Mouse (Mus musculus): Measurements from ENCODE around the gene Rad17.

The Rad17 gene

DNA sequence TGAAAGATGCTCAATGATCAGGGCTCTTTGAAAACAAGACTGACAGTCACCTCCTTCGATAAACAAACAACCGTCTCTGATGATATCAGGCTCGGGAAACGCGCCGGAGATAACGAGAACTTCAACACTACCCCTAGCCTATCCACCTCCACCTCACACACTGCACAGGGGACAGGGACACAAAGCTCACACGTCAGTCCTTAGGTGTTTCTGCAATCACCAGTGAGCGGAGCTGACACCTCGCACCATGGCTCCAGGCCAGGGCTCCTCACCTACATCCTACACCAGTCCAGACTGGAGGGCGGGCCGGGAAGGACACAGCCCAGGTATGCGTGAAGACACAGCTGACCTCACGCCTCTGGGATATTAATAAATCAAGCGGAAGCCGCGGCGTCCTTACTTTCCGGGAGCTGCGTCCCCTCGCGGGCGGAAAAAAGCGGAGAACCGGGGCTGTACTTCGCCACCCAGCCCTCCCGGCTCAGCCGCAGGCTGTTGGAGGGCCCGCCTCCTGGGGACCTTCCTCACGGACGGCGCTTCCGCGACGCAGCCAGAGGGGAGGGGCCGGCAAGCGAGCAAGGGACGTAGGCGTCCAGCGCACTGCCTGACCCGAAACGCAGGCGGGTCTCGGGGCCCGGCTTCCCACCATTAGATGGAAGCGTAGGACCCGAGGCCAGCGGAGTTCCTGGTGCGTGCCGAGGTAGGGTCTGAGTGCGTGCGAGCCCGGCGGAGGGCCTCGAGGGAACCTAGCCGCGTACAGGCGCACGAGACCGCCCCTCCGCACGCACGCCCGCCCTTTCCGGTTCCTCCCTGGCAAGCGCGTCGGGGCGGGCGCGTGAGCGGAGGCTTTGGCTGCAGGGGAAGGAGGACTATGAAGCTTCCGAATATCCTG, at the start of gene Rad17, which contains the start of gene Ak6:
Rad17 (minus strand) TSS at position 502 of the 889 bp plus-strand sequence.
Ak6 (plus strand) TSS at position 430 of the 889 bp plus-strand sequence.
- peak; percentile 95 for DNase-seq

DNA sequence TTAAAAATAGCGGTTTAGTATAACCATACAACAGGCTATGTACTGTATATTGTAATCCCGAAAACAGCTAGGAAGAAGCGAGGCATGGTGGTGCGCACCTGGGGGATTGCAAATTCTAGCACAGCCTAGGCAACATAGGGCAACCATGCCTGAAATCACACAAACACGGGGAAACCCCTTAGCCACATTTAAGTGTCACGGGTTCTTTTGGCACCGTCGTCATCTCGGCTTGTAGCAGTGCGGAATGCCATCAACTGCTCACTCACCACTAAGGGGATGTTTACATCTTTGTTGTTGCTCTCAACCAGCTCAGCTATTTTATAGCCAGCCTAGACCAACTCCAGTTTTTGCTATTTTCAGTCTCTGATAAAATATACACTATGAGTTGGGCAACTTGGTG, 48.0 kb upstream of the Rad17 start:
- DNase-seq: no peak

DNA sequence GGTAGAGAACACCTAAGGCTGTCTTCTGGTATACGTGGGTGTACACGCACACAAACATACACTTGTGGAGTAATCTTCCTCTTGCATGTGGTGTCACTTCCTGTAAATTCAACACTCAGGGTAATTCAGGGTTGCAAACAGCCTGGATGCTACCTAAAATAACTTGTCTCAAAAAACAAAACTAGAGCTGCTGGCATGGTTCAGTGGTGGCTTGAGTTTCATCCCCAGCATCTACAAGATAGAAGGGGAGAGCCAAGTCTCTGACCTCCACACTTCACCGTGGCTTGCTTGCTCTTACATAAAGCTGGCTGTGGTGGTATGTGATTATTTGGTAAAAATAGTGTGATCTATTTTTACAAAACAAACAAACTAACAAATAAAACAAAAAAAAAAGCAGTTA, 46.7 kb upstream of the Rad17 start:
- DNase-seq: no peak

DNA sequence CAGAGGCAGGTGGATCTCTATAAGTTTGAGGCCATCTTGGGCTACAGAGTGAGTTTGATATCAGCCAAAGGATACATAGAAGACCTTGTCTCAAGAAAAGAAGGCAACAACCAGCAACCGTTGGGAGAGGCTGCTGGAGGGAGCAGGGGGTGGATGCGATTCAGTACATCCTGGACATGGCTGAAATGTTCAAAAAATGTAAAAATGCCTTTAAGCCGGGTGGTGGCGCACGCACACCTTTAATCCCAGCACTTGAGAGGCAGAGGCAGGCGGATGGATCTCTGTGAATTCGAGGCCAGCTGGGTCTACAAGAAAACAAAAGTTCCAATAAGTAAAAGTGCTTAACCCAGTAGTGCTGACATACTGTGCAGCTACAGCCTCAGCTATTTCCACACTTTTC, 36.7 kb upstream of the Rad17 start:
- DNase-seq: no peak

DNA sequence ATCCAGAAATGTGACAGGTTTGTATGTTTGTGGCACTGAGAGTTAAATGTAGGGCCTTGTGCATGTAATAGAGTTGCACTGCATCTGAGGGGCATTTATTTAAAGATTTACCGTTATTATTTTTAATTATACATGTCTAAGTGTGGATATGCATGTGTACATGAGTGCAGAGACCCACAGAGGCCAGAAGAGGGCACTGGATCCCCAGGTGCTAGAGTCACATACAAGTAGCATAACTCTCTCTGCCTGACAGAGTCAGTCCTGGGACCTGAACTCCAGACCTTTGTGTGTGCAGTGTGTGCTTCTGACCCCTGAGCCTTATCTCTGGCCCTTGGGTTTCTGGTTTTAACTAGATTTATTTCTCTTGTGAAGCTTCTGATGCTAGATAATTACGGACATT, 33.5 kb upstream of the Rad17 start:
- DNase-seq: no peak

DNA sequence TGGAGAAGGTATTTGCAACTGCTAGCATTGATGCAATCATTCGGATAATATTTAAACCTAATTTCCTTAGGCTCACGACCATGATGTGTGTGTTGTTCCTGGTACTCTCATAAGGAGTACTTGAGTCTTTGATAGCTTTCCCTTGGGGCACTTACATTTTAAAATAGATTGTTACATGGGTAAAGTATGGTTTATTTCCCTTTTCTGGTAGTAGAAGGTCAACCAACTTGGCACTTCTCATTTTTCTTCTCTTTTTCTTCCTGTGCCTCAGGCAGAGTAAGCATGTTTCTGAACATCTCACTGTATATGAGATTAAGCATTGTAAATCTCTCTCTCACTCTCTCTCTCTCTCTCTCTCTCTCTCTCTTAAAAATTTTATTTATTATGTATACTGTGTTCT, 32.0 kb upstream of the Rad17 start:
- no peak for DNase-seq

DNA sequence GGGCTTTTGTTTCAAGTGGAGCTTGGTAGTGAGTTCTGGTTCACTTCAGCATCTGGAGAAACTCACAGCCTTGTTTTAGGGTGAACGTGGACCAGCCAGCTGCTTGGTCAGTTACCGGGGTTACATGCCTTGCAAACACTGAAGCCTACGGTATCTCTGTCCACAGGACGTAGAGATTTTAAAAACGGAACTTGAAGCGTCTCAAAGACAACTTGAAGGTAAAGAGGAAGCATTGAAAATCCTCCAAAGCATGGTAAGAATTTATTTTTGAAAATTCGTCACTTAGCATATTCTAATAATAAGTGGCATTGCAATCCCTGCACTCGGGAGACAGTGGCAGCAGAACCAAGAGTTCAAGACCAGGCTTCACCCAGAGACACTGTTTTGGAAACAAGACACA, 30.8 kb upstream of the Rad17 start:
- no peak for DNase-seq

DNA sequence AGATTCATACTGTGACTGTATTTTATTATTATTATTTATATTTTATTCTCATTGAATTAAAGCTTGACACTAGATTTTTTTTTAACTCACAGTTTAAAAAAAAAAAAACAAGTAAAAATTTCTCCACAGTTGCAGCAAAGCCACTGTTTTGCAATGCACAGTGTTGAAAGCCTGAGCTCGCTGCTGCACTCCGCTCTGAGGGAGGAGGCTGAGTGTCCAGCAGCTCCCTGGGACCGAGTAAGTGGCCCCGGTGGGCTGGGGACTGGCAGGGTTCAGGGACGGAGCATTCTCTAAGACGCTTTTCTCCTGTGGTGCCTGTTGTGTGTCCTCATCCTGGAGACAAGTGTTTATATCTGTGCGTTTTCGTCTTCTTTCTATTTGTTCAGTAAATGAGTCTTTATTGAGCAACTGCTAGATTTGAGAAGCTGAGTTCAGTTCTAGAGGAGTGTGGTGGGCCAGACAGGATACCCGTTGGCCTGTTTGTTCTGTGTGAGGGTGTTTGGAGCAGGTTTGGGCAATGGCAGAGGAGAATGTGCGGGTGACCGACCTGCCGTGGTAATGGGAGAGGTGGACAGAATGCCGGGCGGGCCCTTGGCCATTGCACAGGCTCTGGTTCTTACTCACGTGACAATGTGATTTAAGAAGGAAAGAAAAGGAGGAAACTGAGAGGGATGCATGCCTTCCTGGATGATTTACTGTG, 25.2 kb upstream of the Rad17 start:
- no peak for DNase-seq

DNA sequence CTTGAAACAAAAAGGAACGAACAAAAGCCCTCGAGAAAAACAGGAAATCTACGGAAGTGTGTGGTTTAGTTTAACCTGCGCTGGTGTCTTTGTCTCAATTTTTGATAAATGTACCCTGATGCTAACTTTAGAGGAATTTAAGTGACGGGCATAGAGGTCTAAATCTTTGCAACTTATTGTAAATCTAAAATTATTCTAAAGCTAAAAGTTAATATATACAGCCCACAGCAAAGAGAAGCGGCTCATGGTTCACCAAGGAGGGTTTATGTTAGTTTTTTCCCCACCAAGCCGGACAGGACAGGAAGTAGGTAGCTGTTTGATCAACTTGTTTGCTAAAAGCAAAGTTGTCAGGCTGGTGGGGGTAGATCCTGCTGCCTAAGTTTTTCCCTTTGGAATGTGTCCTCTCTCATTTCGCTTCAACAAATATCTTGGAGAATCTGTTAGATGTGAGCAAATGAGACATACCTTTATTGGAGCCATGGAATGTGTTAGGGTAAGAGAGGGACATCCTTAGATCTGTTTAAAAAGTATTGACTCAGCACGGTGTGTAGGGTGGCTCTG, 19.4 kb upstream of the Rad17 start:
- no peak for DNase-seq

DNA sequence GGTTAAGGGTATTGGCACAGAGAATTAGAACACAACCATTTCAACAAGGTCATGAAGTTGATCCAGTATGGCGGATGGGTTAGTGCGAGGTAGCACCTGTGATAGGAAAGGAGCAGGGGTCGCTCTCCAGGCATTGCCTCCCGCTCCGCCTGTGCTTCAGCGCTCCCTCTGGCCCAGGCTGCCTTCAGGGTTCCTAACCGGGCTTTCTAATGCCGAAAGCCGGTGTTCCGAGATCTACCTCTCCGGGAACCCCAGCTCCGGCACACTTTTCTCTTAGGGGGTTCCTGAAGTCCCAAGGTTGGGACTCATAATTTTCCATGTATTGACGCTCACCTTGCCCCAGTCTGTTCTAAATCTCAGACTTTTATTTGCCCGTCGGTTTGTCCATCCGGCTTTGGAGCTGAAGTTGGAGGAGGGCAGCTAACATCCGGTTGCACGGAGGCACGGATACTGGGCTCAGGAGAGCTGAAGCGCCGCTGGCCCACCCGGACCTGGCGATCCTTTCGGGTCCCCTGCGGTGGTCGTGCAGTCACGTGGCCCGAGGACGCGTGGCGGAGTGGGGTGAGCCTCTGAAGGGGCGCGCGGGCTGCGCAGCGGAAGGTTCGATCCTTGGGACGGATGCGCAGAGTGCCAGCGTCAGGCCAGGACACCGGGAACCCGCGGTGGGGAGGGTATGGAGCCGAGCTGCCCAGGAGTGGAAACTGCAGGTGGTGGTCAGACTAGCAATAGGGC, 18.6 kb upstream of the Rad17 start, which contains the start of gene Ccdc125:
Ccdc125 (plus strand) TSS at position 427 of the 732 bp plus-strand sequence.
- DNase-seq: peak; percentile 15

DNA sequence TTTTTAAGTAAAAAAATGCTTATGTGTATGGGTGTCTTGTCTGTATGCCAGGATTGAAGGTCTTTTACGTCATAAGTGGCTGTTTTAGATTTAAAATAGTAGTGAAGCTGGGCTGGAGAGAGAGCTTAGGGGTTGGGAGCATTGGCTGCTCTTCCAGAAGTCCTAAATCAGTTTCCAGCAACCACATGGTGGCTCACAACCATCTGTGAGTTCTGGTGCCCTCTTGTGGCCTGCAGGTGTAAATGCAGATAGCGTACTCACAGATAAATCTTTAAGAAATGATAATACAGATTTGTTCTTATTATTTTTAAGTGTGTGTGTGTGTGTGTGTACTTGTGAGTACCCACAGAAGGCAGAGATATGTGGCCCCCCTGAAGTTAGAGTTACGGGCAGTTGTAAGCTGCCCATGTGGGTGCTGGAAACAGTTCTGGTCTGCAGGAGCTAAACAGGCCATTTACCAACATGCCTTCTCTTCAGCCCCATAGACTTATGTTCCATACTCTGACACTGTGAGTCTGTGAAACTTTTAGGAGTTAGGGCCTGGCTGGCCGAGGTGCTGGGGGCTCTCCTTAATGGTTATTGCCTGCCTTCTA, 9.1 kb upstream of the Rad17 start:
- DNase-seq: peak; percentile 65

DNA sequence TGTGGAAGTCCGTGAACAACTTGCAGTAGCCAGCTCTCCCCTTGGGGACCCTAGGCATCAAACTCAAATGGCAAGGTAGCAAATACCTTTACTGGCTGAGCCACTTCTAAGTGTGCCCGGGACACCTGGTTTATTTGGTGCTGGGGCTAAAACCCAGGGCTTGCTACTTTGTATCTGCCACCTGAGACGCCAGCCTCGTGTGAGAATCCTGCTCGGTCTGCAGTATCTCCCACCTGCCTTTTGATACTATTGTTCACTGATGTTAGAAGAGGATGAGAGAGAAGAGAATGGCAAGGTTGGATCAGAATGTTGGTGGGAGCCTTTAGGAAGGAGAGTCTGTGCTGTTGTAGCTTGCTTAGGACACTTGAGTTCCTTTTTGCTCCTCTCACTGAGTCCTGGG, 7.2 kb upstream of the Rad17 start:
- no peak for DNase-seq

DNA sequence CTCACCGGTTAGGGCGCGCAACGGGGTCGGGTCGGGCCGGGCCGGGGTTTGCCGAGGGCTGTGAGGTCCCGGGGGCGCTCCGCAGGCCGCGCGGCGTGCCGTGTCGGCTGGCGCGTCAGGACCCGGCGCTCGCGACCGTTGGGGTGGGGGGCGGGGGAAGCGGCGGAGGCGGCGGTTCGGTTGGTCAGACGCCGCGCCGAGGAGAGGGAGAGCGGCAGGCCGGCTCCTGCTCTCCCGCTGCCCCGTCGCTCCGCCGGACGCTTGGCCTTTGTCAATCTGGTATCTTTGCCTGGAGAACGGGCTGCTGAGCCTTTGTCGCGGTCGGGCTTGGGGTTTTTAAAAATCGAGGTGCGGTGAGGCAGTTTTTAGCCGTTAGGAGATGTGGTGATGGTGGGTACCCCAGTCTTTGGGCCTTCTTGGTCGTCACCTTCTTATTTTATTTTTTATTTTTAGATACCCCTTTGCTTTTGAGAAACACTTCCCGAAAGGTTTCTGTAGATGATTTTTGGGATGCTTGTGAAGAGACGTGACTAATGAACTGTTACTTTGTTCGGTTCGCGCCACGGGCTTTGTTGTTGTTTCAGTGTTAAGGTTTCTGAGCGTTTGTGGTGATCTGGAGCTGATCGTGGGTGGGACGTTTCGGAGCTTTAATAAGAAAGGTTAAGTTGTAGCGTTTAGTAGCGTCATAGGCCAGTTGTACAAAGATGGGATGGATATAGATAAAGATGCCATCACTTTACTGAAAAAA, 762 bp upstream of the Rad17 start, which contains the start of gene Taf9:
Taf9 (plus strand) TSS at position 141 of the 748 bp plus-strand sequence.
- DNase-seq: no peak

DNA sequence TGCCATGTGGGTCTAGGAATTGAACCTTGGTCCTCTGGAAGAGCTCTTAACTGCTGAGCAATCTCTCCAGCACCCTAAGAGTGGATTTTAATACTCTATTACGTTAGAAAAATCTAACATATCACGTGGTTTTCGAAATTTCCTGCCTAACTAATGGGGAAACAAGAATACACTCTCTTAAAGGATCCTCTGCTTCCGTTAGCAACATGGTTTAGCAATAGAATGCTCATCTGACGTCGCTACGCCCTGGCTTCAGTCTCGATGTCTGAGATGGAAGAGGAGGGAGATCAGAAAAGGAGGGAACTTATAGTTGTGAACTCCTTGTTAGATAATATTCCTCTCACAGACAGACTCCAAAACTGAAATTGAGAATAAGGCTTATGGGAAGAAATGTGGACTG, 2.6 kb downstream of the Rad17 start:
- DNase-seq: no peak

DNA sequence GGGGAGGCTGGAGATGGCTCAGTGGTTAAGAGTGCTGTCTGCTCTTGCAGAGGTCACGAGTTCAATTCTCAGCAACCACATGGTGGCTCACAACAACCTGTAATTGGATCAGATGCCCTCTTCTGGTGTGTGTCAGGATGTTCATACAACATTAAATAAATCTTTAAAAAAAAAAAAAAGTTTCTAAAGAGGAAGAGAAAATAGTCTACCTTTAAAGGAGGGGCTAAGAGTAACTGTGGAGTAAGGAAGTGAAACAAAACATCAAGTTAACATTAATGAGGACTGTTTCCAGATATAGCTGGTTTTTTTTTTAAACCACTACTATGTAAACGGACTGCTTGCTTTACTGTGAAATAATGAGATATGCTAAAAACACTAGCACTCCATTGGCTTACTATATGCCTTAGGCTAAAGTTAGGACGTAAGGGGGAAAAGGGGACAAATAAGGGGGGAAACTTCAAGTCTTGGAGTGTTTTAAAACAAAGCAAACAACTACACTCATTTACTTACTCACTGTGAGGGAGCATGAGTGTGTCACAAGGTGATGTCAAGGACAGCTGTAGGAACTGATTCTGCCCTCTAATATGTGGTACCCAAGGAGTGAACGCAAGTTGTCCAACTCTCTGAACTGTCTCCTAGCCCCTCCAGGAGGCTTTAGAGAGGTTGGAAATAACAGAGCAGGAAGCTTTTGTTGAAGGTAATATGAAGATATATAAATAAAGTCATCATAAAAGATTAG, 8.2 kb downstream of the Rad17 start:
- no peak for DNase-seq

DNA sequence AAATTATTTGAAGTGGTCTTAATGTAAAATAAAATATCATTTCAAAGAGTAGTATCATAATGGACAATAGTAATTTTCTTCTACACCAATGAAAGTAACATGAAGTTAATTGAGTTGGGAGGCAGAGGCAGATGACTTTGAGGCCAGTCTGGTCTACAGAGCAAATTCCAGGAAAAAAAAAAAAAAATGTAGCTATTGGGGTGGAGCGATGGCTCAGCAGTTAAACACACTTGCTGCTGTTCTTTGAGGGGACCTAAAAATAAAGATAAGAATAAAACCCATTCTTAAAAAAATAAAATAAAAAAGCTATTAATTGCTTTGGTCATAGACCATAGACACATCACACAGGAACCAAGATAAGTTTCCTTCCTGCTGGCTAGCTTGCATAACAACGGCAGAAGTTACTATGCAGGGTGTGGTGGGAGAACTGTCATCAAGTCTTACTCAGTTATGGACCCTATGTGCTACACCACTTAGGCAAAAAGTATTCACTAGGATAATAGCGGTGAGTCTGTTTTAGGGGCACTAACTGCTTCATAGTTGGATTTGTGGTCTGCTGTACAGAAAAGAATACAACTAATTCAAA, 16.7 kb downstream of the Rad17 start:
- no peak for DNase-seq

DNA sequence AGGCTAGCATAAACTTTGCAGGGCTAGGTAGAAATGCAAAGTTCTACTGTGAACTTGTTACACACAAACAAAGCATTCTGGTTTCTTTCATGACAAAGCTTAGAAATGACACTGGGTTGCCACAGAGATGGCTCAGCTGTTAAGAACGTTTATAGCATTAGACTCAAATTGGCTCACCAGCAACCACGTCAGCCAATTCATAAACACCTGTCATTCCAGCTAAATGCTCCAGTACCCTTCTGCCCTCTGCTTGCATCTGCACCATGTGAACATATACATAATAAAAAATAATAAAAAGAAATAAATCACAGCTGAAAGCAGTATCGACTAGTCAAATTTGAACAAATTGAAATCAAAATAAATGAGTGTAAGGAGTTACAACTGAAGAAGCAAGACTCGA, 28.6 kb downstream of the Rad17 start:
- DNase-seq: no peak

DNA sequence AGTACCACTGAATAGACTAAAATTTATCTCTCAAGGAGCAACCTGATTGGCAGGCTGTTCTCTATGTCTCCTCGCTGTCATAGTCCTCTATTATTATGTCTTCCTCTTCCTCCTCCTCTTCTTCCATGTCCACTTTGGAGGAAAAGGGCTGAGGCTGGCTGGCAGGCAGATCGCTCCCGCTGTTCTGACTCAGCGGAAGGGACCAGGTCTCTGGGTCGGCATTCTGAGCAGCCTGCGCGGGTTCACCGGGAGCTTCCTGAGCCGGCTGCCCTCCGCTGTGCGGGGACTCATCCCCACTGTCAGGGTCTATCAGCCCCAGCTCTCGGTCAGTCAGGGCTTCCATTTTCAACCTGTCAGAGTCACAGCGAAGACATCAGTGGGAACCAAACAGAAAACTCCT, 33.3 kb downstream of the Rad17 start:
- DNase-seq: no peak

DNA sequence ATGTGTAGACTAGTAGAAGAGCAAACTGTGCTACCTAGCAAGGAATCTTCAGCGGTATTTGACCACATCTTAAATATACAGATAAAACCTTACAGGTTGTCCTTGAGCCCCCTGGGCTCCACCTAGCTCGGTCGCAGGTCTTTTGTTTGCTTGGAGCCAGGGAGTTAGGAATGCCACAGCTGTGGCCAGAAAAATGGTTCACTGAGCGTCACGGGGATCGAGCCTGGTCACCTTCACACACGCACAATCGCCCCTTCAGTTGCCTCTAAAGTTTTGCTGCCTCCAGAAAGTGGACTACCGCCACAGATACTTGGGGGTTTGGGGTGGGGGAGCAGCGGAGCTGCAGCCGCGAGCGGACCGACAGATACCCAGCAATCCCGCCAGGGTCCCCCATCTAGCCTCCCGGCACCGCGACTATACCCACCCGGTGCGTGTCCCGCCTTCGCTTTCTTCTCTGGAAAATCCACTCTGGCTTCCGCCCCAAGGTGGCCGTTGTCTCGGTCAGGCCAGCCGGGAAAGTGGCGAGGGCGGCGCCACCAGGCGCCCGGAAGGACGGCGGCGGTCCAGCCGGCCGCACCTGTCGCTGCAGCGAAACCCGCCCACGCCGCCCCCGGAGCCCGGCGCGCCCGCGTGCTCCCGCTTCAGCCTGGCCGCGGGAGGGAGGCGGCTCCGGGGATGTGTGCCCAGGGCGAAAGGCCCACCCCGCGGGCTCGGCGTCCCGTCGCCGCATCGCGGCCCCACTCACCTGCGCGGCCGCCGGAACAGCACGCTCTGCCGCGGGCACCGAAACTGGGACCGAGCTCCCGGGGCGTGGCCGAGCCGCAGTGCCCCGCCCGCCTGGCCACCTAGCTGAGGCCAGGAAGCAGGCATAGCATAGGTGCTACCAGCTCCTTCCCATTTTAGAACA, 34.4 kb downstream of the Rad17 start, which contains the start of gene Marveld2:
Marveld2 (minus strand) TSS at position 791 of the 907 bp plus-strand sequence.
- peak; percentile 30 for DNase-seq
